Mouse (Mus musculus): ENCODE data around the gene Nat10. TPM values are rescaled to one million over a fixed set of nuclear protein-coding genes. Genes with fewer than 3 reads are reported as not detected.

The Nat10 gene
- polyA plus RNA-seq, 1 experiment from 2014 or later, result 8.8 TPM

- no peak overlapping the region for H3K4me2 ChIP-seq (replicated peaks; ENCODE audit: low read depth)
Measured at GRCm38 (mm10) chr2:103682261-103682722, 78.8 kb downstream of the Nat10 start.

GRCm38 (mm10) chr2:103681149-103681548, 79.9 kb downstream of the Nat10 start:
- Histone ChIP-seq H3K36me3 (ENCODE audit: control insufficient read depth, insufficient read depth, low read length) (no peaks in the 10 kb centered on the region), H3K4me2 (replicated peaks; ENCODE audit: low read depth) (no peak overlapping the region), H3K9me3 (ENCODE audit: control insufficient read depth, low read length) (no peaks in the 10 kb centered on the region), H3K9ac (ENCODE audit: low read length) (no peak overlapping the region), H3K4me1 (replicated peaks; ENCODE audit: control insufficient read depth, insufficient read depth) (0 out of 2 replicates have a peak, but pooled peaks cover 5% of the 10 kb centered on the region), H3K27me3 (ENCODE audit: control insufficient read depth, insufficient read depth, low read length) (no peaks in the 10 kb centered on the region), H3K4me3 (ENCODE audit: low read depth, low read length) (no peak overlapping the region), H3K27ac (replicated peaks) (no peak overlapping the region)
- 84% methylated on average over 5 of the region's 5 CpGs for WGBS
- ATAC-seq (ENCODE audit: low FRiP score, low TSS enrichment) (no peak), DNase-seq (ENCODE audit: low spot score) (no peak)
- no peak for TF ChIP-seq EP300 (optimal IDR thresholded peaks at IDR 0.05)
- TF ChIP-seq CTCF (IDR thresholded peaks at IDR 0.05; ENCODE audit: low read depth), result no peak

More at GRCm38 (mm10) chr2:103682261-103682722, 78.8 kb downstream of the Nat10 start:
- no peak for ATAC-seq (ENCODE audit: low FRiP score, low TSS enrichment)
- Histone ChIP-seq H3K27me3 (ENCODE audit: control insufficient read depth, insufficient read depth, low read length) (no peaks in the 10 kb centered on the region), H3K4me3 (ENCODE audit: low read depth, low read length) (no peak overlapping the region), H3K27ac (replicated peaks) (no peak overlapping the region), H3K9me3 (ENCODE audit: control insufficient read depth, low read length) (no peaks in the 10 kb centered on the region), H3K9ac (ENCODE audit: low read length) (no peak overlapping the region), H3K4me1 (replicated peaks; ENCODE audit: control insufficient read depth, insufficient read depth) (0 out of 2 replicates have a peak, but pooled peaks cover 5% of the 10 kb centered on the region), H3K36me3 (ENCODE audit: control insufficient read depth, insufficient read depth, low read length) (no peaks in the 10 kb centered on the region)
- DNase-seq (ENCODE audit: low spot score), result no peak
- 73% methylated on average over 9 of the region's 9 CpGs for WGBS
- TF ChIP-seq CTCF (IDR thresholded peaks at IDR 0.05; ENCODE audit: low read depth) (no peak), EP300 (optimal IDR thresholded peaks at IDR 0.05) (no peak)

- no peak for ATAC-seq (ENCODE audit: low FRiP score, low TSS enrichment)
- WGBS, result 76% methylated on average over 9 of the region's 9 CpGs
Measured at GRCm38 (mm10) chr2:103680364-103681110, 80.5 kb downstream of the Nat10 start.

GRCm38 (mm10) chr2:103678433-103678832, 82.6 kb downstream of the Nat10 start:
- no peak overlapping the region for H3K4me3 ChIP-seq (ENCODE audit: low read depth, low read length)
- no peak overlapping the region for H3K9ac ChIP-seq (ENCODE audit: low read length)
- no peaks in the 10 kb centered on the region for H3K27me3 ChIP-seq (ENCODE audit: control insufficient read depth, insufficient read depth, low read length)
- no peak overlapping the region for H3K4me2 ChIP-seq (replicated peaks; ENCODE audit: low read depth)
- no peak for ATAC-seq (ENCODE audit: low FRiP score, low TSS enrichment)
- no peaks in the 10 kb centered on the region for H3K9me3 ChIP-seq (ENCODE audit: control insufficient read depth, low read length)
- no peak overlapping the region for H3K27ac ChIP-seq (replicated peaks)
- no peak for TF ChIP-seq EP300 (optimal IDR thresholded peaks at IDR 0.05)
- no peak for TF ChIP-seq CTCF (IDR thresholded peaks at IDR 0.05; ENCODE audit: low read depth)
- H3K4me1 ChIP-seq (replicated peaks; ENCODE audit: control insufficient read depth, insufficient read depth), result no peaks in the 10 kb centered on the region
- H3K36me3 ChIP-seq (ENCODE audit: control insufficient read depth, insufficient read depth, low read length), result no peaks in the 10 kb centered on the region
- no peak for DNase-seq (ENCODE audit: low spot score)
- WGBS, result 92% methylated on average over 6 of the region's 6 CpGs

More at GRCm38 (mm10) chr2:103680364-103681110, 80.5 kb downstream of the Nat10 start:
- Histone ChIP-seq H3K9ac (ENCODE audit: low read length) (no peak overlapping the region), H3K4me1 (replicated peaks; ENCODE audit: control insufficient read depth, insufficient read depth) (0 out of 2 replicates have a peak, but pooled peaks cover 5% of the 10 kb centered on the region), H3K4me3 (ENCODE audit: low read depth, low read length) (no peak overlapping the region), H3K27ac (replicated peaks) (no peak overlapping the region), H3K27me3 (ENCODE audit: control insufficient read depth, insufficient read depth, low read length) (no peaks in the 10 kb centered on the region), H3K4me2 (replicated peaks; ENCODE audit: low read depth) (no peak overlapping the region), H3K36me3 (ENCODE audit: control insufficient read depth, insufficient read depth, low read length) (no peaks in the 10 kb centered on the region), H3K9me3 (ENCODE audit: control insufficient read depth, low read length) (no peaks in the 10 kb centered on the region)
- no peak for DNase-seq (ENCODE audit: low spot score)
- TF ChIP-seq CTCF (IDR thresholded peaks at IDR 0.05; ENCODE audit: low read depth), result no peak
- no peak for TF ChIP-seq EP300 (optimal IDR thresholded peaks at IDR 0.05)

- DNase-seq (ENCODE audit: low spot score), result no peak
- TF ChIP-seq EP300 (optimal IDR thresholded peaks at IDR 0.05) (no peak), CTCF (IDR thresholded peaks at IDR 0.05; ENCODE audit: low read depth) (no peak)
- Histone ChIP-seq H3K9me3 (ENCODE audit: control insufficient read depth, low read length) (no peaks in the 10 kb centered on the region), H3K4me1 (replicated peaks; ENCODE audit: control insufficient read depth, insufficient read depth) (no peaks in the 10 kb centered on the region), H3K27me3 (ENCODE audit: control insufficient read depth, insufficient read depth, low read length) (no peaks in the 10 kb centered on the region), H3K36me3 (ENCODE audit: control insufficient read depth, insufficient read depth, low read length) (no peaks in the 10 kb centered on the region), H3K9ac (ENCODE audit: low read length) (no peak overlapping the region), H3K4me2 (replicated peaks; ENCODE audit: low read depth) (no peak overlapping the region), H3K4me3 (ENCODE audit: low read depth, low read length) (no peak overlapping the region), H3K27ac (replicated peaks) (no peak overlapping the region)
- 83% methylated on average over 7 of the region's 7 CpGs for WGBS
- ATAC-seq (ENCODE audit: low FRiP score, low TSS enrichment), result no peak
Measured at GRCm38 (mm10) chr2:103677614-103678369, 83.3 kb downstream of the Nat10 start.
